In the genomic region with DNA sequence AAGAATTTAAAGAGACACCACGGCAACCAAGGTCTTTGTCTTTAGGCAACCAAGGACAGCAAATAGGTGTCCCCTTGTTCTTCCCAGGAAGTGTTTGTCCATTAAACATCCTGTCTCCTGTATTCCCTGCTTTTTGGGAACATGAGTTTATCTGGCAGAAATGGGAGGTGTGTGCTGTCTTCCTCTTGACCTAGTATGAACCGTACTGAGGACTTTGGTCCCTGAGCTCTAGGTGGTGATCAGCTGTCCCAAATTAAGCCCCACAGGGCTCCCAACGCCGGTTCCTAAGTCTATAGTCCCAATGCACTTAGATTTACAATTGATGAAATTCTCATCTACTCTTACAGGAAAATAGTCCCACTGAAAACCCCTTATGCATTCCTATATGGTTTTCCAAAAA, we compare ENCODE assay signal across 8 mouse cellular contexts. TPM values are rescaled to one million over a fixed set of nuclear protein-coding genes. Genes with fewer than 3 reads are reported as not detected.
DNase-seq lines count a peak whose midpoint lies in the region; ATAC-seq and TF ChIP-seq lines count a peak whose summit lies in the region.
"Had no signal": no experiment of that assay in that cellular context is flagged by ENCODE, and none has a peak within 500 bp of the region (broad histone marks: within the 10 kb centered on the region; RNA-seq: fewer than 3 reads in every experiment).

No protein-coding gene starts in this region.

- DNase-seq in kidney, postnatal 36 days, result no peak
- no peak for DNase-seq in embryonic facial prominence, embryonic 14.5 days (ENCODE audit: low spot score)
- DNase-seq in intestine, embryonic 14.5 days (ENCODE audit: low spot score), result no peak
- no peak for DNase-seq in midbrain, postnatal 0 days (ENCODE audit: low spot score)
- no peak for DNase-seq in right cerebral cortex, postnatal 36 days (ENCODE audit: low spot score in 2 of 2)
- DNase-seq in layer of hippocampus, adult 9-11 months, result no peak

- peaks cover 23% of the 10 kb centered on the region for H3K4me1 ChIP-seq in kidney, embryonic 16.5 days (ENCODE audit: insufficient read depth, low read length)
- peaks cover 13% of the 10 kb centered on the region; the same call in 1 of the 2 replicates for H3K4me1 ChIP-seq in embryonic facial prominence, embryonic 14.5 days (ENCODE audit: control insufficient read depth, insufficient read depth, low read length)
- H3K4me1 ChIP-seq in intestine, embryonic 14.5 days (replicated peaks; ENCODE audit: control insufficient read depth, insufficient read depth, low read length), result peaks cover 3% of the 10 kb centered on the region
- peaks cover 9% of the 10 kb centered on the region for H3K4me1 ChIP-seq in midbrain, postnatal 0 days (ENCODE audit: insufficient read depth, low read length)

- H3K27ac ChIP-seq in kidney, embryonic 16.5 days (ENCODE audit: low read length), result peak overlapping the region; percentile 83; the same call in 1 of the 2 replicates
- no peak overlapping the region for H3K27ac ChIP-seq in embryonic facial prominence, embryonic 14.5 days (replicated peaks; ENCODE audit: low read depth, low read length)
- H3K27ac ChIP-seq in intestine, embryonic 14.5 days (ENCODE audit: low read depth), result no peak overlapping the region
- peak overlapping the region; percentile 80; the same call in 1 of the 2 replicates for H3K27ac ChIP-seq in midbrain, postnatal 0 days (ENCODE audit: low read depth, low read length)

- H3K9me3 ChIP-seq in kidney, embryonic 16.5 days (ENCODE audit: low read length), result no peaks in the 10 kb centered on the region
- H3K9me3 ChIP-seq in embryonic facial prominence, embryonic 14.5 days (ENCODE audit: control insufficient read depth, low read length), result no peaks in the 10 kb centered on the region
- H3K9me3 ChIP-seq in intestine, embryonic 14.5 days (ENCODE audit: control insufficient read depth, low read length), result no peaks in the 10 kb centered on the region
- no peaks in the 10 kb centered on the region for H3K9me3 ChIP-seq in midbrain, postnatal 0 days (ENCODE audit: low read length)

- no peak for ATAC-seq in kidney, embryonic 16.5 days (ENCODE audit: low FRiP score, low TSS enrichment)
- no peak for ATAC-seq in embryonic facial prominence, embryonic 14.5 days (ENCODE audit: low read depth)
- no peak for ATAC-seq in intestine, embryonic 14.5 days (replicated peaks; ENCODE audit: low FRiP score, low TSS enrichment, low read depth)
- no peak for ATAC-seq in midbrain, postnatal 0 days (ENCODE audit: low FRiP score)

- 77% methylated on average over 4 of the region's 4 CpGs for WGBS in kidney, embryonic 16.5 days
- WGBS in embryonic facial prominence, embryonic 14.5 days, result 68% methylated on average over 4 of the region's 4 CpGs
- WGBS in intestine, embryonic 14.5 days, result 72% methylated on average over 4 of the region's 4 CpGs
- WGBS in midbrain, postnatal 0 days, result 76% methylated on average over 4 of the region's 4 CpGs

- TF ChIP-seq CTCF in midbrain, postnatal 0 days (IDR thresholded peaks at IDR 0.05), result no peak

- H3K9ac ChIP-seq in kidney, embryonic 16.5 days (replicated peaks; ENCODE audit: low read length), result peak overlapping the region; percentile 83; the same call in 1 of the 2 replicates
- peak overlapping the region; percentile 87; the same call in 1 of the 2 replicates for H3K9ac ChIP-seq in embryonic facial prominence, embryonic 14.5 days (ENCODE audit: low read depth, low read length)
- H3K9ac ChIP-seq in intestine, embryonic 14.5 days (ENCODE audit: low read length), result no peak overlapping the region; the same call in 1 of the 2 replicates
- H3K9ac ChIP-seq in midbrain, postnatal 0 days (replicated peaks; ENCODE audit: low read length, poor library complexity, severe bottlenecking), result peak overlapping the region; percentile 89

- peak overlapping the region; percentile 97 for H3K4me2 ChIP-seq in kidney, embryonic 16.5 days (replicated peaks; ENCODE audit: low read depth, low read length)
- H3K4me2 ChIP-seq in embryonic facial prominence, embryonic 14.5 days (ENCODE audit: low read depth, low read length), result peak overlapping the region; percentile 97
- H3K4me2 ChIP-seq in intestine, embryonic 14.5 days (ENCODE audit: low read length), result peak overlapping the region; percentile 97; the same call in 1 of the 2 replicates
- H3K4me2 ChIP-seq in midbrain, postnatal 0 days (ENCODE audit: low read depth, low read length, poor library complexity, severe bottlenecking), result peak overlapping the region; percentile 94

- H3K27me3 ChIP-seq in kidney, embryonic 16.5 days (ENCODE audit: insufficient read depth, low read length), result no peaks in the 10 kb centered on the region
- no peaks in the 10 kb centered on the region for H3K27me3 ChIP-seq in embryonic facial prominence, embryonic 14.5 days (replicated peaks; ENCODE audit: control insufficient read depth, insufficient read depth, low read length)
- H3K27me3 ChIP-seq in intestine, embryonic 14.5 days (replicated peaks; ENCODE audit: control insufficient read depth, insufficient read depth, low read length), result 0 out of 2 replicates have a peak, but pooled peaks cover 3% of the 10 kb centered on the region
- H3K27me3 ChIP-seq in midbrain, postnatal 0 days (ENCODE audit: insufficient read depth, low read length), result no peaks in the 10 kb centered on the region; the same call in 1 of the 2 replicates

- no peaks in the 10 kb centered on the region; the same call in 1 of the 2 replicates for H3K36me3 ChIP-seq in kidney, embryonic 16.5 days (ENCODE audit: insufficient read depth, low read length)
- 0 out of 2 replicates have a peak, but pooled peaks cover 5% of the 10 kb centered on the region for H3K36me3 ChIP-seq in embryonic facial prominence, embryonic 14.5 days (ENCODE audit: control insufficient read depth, insufficient read depth, low read length)
- H3K36me3 ChIP-seq in intestine, embryonic 14.5 days (ENCODE audit: control insufficient read depth, insufficient read depth, low read length), result no peaks in the 10 kb centered on the region
- no peaks in the 10 kb centered on the region for H3K36me3 ChIP-seq in midbrain, postnatal 0 days (ENCODE audit: insufficient read depth, low read length)

- 0 out of 2 replicates have a peak overlapping the region, but pooled peaks have one; percentile 73 for H3K4me3 ChIP-seq in kidney, embryonic 16.5 days (ENCODE audit: low read length)
- peak overlapping the region; percentile 87; the same call in 1 of the 2 replicates for H3K4me3 ChIP-seq in embryonic facial prominence, embryonic 14.5 days (ENCODE audit: low read depth, low read length)
- 0 out of 2 replicates have a peak overlapping the region, but pooled peaks have one; percentile 79 for H3K4me3 ChIP-seq in intestine, embryonic 14.5 days (ENCODE audit: low read depth, low read length)
- peak overlapping the region; percentile 87 for H3K4me3 ChIP-seq in midbrain, postnatal 0 days (ENCODE audit: low read depth, low read length)

RNA-seq across cellular contexts. Expression of a gene that starts 0.6 kb away (rescaled TPM):
- polyA plus RNA-seq in kidney, embryonic 16.5 days (2015; fragmentation: Nextera tagmentation; extraction: Ambion mirVana), result 116 and 120 TPM in 2 replicates
- polyA plus RNA-seq in embryonic facial prominence, embryonic 14.5 days (2014; fragmentation: Nextera tagmentation; extraction: Ambion mirVana), result 56.7 and 57.7 TPM in 2 replicates
- 51.7 and 58.2 TPM in 2 replicates for polyA plus RNA-seq in intestine, embryonic 14.5 days (2014; fragmentation: Nextera tagmentation; extraction: Ambion mirVana)
- total RNA-seq in midbrain, postnatal 0 days (2014; rRNA removed), result 61.7 and 62.8 TPM in 2 replicates
- polyA plus RNA-seq in midbrain, postnatal 0 days (2015; fragmentation: Nextera tagmentation; extraction: Ambion mirVana), result 52.1 and 52.7 TPM in 2 replicates

RNA-seq across cellular contexts. Expression of a gene that starts 7.5 kb away (rescaled TPM):
- polyA plus RNA-seq in kidney, embryonic 16.5 days (2015; fragmentation: Nextera tagmentation; extraction: Ambion mirVana), result 0.37 TPM in 1 of 2 replicates, not detected in the other
- 0.82 and 1.4 TPM in 2 replicates for polyA plus RNA-seq in embryonic facial prominence, embryonic 14.5 days (2014; fragmentation: Nextera tagmentation; extraction: Ambion mirVana)
- polyA plus RNA-seq in intestine, embryonic 14.5 days (2014; fragmentation: Nextera tagmentation; extraction: Ambion mirVana), result not detected in 2 replicates
- total RNA-seq in midbrain, postnatal 0 days (2014; rRNA removed), result not detected in 2 replicates
- polyA plus RNA-seq in midbrain, postnatal 0 days (2015; fragmentation: Nextera tagmentation; extraction: Ambion mirVana), result 0.59 and 0.86 TPM in 2 replicates
- total RNA-seq: megakaryocyte, adult 5-6 weeks had no signal

RNA-seq across cellular contexts. Expression of a gene that starts 18.3 kb away (rescaled TPM):
- 23.1 TPM in 2 replicates for polyA plus RNA-seq in kidney, embryonic 16.5 days (2015; fragmentation: Nextera tagmentation; extraction: Ambion mirVana)
- polyA plus RNA-seq in embryonic facial prominence, embryonic 14.5 days (2014; fragmentation: Nextera tagmentation; extraction: Ambion mirVana), result 16.8 and 19.1 TPM in 2 replicates
- polyA plus RNA-seq in intestine, embryonic 14.5 days (2014; fragmentation: Nextera tagmentation; extraction: Ambion mirVana), result 18.6 and 22.9 TPM in 2 replicates
- 4.5 and 6.2 TPM in 2 replicates for total RNA-seq in midbrain, postnatal 0 days (2014; rRNA removed)
- 6.0 and 7.2 TPM in 2 replicates for polyA plus RNA-seq in midbrain, postnatal 0 days (2015; fragmentation: Nextera tagmentation; extraction: Ambion mirVana)

RNA-seq across cellular contexts. Expression of a gene that starts 18.3 kb away (rescaled TPM):
- 72.8 and 77.0 TPM in 2 replicates for polyA plus RNA-seq in kidney, embryonic 16.5 days (2015; fragmentation: Nextera tagmentation; extraction: Ambion mirVana)
- 60.8 and 71.2 TPM in 2 replicates for polyA plus RNA-seq in embryonic facial prominence, embryonic 14.5 days (2014; fragmentation: Nextera tagmentation; extraction: Ambion mirVana)
- 55.8 and 59.3 TPM in 2 replicates for polyA plus RNA-seq in intestine, embryonic 14.5 days (2014; fragmentation: Nextera tagmentation; extraction: Ambion mirVana)
- 106 and 114 TPM in 2 replicates for total RNA-seq in midbrain, postnatal 0 days (2014; rRNA removed)
- polyA plus RNA-seq in midbrain, postnatal 0 days (2015; fragmentation: Nextera tagmentation; extraction: Ambion mirVana), result 56.6 and 61.7 TPM in 2 replicates

RNA-seq across cellular contexts. Expression of a gene that starts 18.7 kb away (rescaled TPM):
- polyA plus RNA-seq in kidney, embryonic 16.5 days (2015; fragmentation: Nextera tagmentation; extraction: Ambion mirVana), result 19.7 and 22.7 TPM in 2 replicates
- 23.7 and 25.2 TPM in 2 replicates for polyA plus RNA-seq in embryonic facial prominence, embryonic 14.5 days (2014; fragmentation: Nextera tagmentation; extraction: Ambion mirVana)
- polyA plus RNA-seq in intestine, embryonic 14.5 days (2014; fragmentation: Nextera tagmentation; extraction: Ambion mirVana), result 28.0 and 30.6 TPM in 2 replicates
- total RNA-seq in midbrain, postnatal 0 days (2014; rRNA removed), result 36.4 and 40.0 TPM in 2 replicates
- 15.7 and 16.4 TPM in 2 replicates for polyA plus RNA-seq in midbrain, postnatal 0 days (2015; fragmentation: Nextera tagmentation; extraction: Ambion mirVana)

Comparison
In these comparisons a context has a peak if more than half of its experiments do, and no peak if none do; other contexts are left out.
1. H3K27ac ChIP-seq: peak in kidney, embryonic 16.5 days (single experiment) and midbrain, postnatal 0 days (single experiment); none in embryonic facial prominence, embryonic 14.5 days (single experiment) and intestine, embryonic 14.5 days (single experiment).
2. Peak in every context shown above with its lines, with median percentiles within 50 percentile points of each other: H3K4me2 ChIP-seq and H3K4me3 ChIP-seq.